Mouse (Mus musculus) limb, embryonic 13.5 days (tissue): ENCODE data around the gene Gm1043. TPM values are rescaled to one million over a fixed set of nuclear protein-coding genes. Genes with fewer than 3 reads are reported as not detected.

Experiments used
- ATAC-seq: fragments of 200-750 bp; cut with Nextera tagmentation; 2 replicates; pipeline ENCODE4 v1.8.0; 2017; ENCODE audit warnings: low read depth, moderate number of reproducible peaks, moderate TSS enrichment; ENCODE audit not compliant: low FRiP score
- H3K27ac ChIP-seq: fragments of 300-500 bp; sonication (generic); 2 replicates; pipeline ENCODE4 v1.5.1; 2015; ENCODE audit warnings: inconsistent platforms, mild to moderate bottlenecking, moderate library complexity
- H3K27me3 ChIP-seq: fragments of 300-500 bp; sonication (generic); 2 replicates; pipeline ENCODE4 v1.6.1; 2015; ENCODE audit warnings: mild to moderate bottlenecking, inconsistent platforms
- H3K36me3 ChIP-seq: fragments of 300-500 bp; sonication (generic); 2 replicates; pipeline ENCODE4 v1.6.1; 2015; ENCODE audit warnings: inconsistent platforms, mild to moderate bottlenecking, moderate library complexity
- H3K4me1 ChIP-seq: fragments of 300-500 bp; sonication (generic); 2 replicates; pipeline ENCODE4 v1.6.1; 2015; ENCODE audit warnings: inconsistent platforms
- H3K4me2 ChIP-seq: fragments of 300-500 bp; sonication (generic); replicated peaks from 2 replicates; pipeline ENCODE4 v1.6.1; 2015; ENCODE audit warnings: inconsistent platforms, mild to moderate bottlenecking, moderate library complexity
- H3K4me3 ChIP-seq: fragments of 300-500 bp; sonication (generic); 2 replicates; pipeline ENCODE4 v1.5.1; 2015; ENCODE audit warnings: moderate library complexity, mild to moderate bottlenecking, inconsistent platforms
- H3K9ac ChIP-seq: fragments of 300-500 bp; sonication (generic); 2 replicates; pipeline ENCODE4 v1.6.1; 2015; ENCODE audit warnings: mild to moderate bottlenecking, inconsistent platforms
- H3K9me3 ChIP-seq: fragments of 300-500 bp; sonication (generic); 2 replicates; pipeline ENCODE4 v1.6.1; 2016; ENCODE audit warnings: inconsistent platforms
- WGBS: fragments of 180-500 bp; shearing (Covaris S2); methylation state at CpG from one replicate; pipeline ENCODE4 v1.1.7; 2015; 5-methylcytosine and 5-hydroxymethylcytosine counted together
- polyA plus RNA-seq: library from polyadenylated mRNA; unstranded; fragments of >200 nt; fragmentation: Nextera tagmentation; extraction: Ambion mirVana; gene quantifications from 2 replicates; pipeline ENCODE4 v1.2.1, GENCODE M21; 2015

Gm1043 gene
- polyA plus RNA-seq, 1 experiment from 2014 or later, result 0.06 TPM

- no peak for ATAC-seq
- no peak overlapping the region for H3K27ac ChIP-seq
- no peaks in the 10 kb centered on the region for H3K9me3 ChIP-seq
- H3K9ac ChIP-seq, result no peak overlapping the region
- no peaks in the 10 kb centered on the region for H3K36me3 ChIP-seq
- no peak overlapping the region for H3K4me2 ChIP-seq
- no peaks in the 10 kb centered on the region for H3K27me3 ChIP-seq
- H3K4me1 ChIP-seq, result no peaks in the 10 kb centered on the region
- H3K4me3 ChIP-seq, result no peak overlapping the region
- 54% methylated on average over 5 of the region's 5 CpGs for WGBS
Measured at GRCm38 (mm10) chr5:37257243-37257642, 172.1 kb downstream of the Gm1043 start.

- 58% methylated on average over 5 of the region's 5 CpGs for WGBS
- Histone ChIP-seq H3K4me2 (no peak overlapping the region), H3K9ac (no peak overlapping the region), H3K9me3 (no peaks in the 10 kb centered on the region), H3K4me3 (no peak overlapping the region), H3K36me3 (no peaks in the 10 kb centered on the region), H3K27me3 (no peaks in the 10 kb centered on the region), H3K27ac (no peak overlapping the region), H3K4me1 (no peaks in the 10 kb centered on the region)
- no peak for ATAC-seq
Measured at GRCm38 (mm10) chr5:37261734-37262133, 176.6 kb downstream of the Gm1043 start.

- Histone ChIP-seq H3K4me1 (no peaks in the 10 kb centered on the region), H3K27ac (no peak overlapping the region), H3K9ac (no peak overlapping the region), H3K27me3 (no peaks in the 10 kb centered on the region), H3K9me3 (no peaks in the 10 kb centered on the region), H3K4me3 (no peak overlapping the region), H3K36me3 (no peaks in the 10 kb centered on the region), H3K4me2 (no peak overlapping the region)
- WGBS, result 31% methylated on average over 6 of the region's 6 CpGs
- ATAC-seq, result no peak
Measured at GRCm38 (mm10) chr5:37263816-37264215, 178.6 kb downstream of the Gm1043 start.

Other genes starting within 250 kb of the Gm1043 start
- gene Ppp2r2c, start 216.9 kb upstream of the Gm1043 start, polyA plus RNA-seq, result 0.10 and 0.15 TPM in 2 replicates
- gene Wfs1, start 96.2 kb upstream of the Gm1043 start, polyA plus RNA-seq, result 10.4 and 10.9 TPM in 2 replicates
- 14.5 and 15.7 TPM in 2 replicates for gene Crmp1, start 156.6 kb downstream of the Gm1043 start, polyA plus RNA-seq